Mouse (Mus musculus) right cerebral cortex, postnatal 14 days (tissue): ENCODE measurements around the gene Fcgrt.
"Not testable (repeated sequence)": the region's sequence is repeated elsewhere in the genome, so short reads cannot be mapped to it uniquely, and the experiment has no call there.

ENCODE experiments used
- DNase-seq: peaks from one replicate; pipeline ENCODE4 v3.0.0; 2022

The Fcgrt gene

DNA sequence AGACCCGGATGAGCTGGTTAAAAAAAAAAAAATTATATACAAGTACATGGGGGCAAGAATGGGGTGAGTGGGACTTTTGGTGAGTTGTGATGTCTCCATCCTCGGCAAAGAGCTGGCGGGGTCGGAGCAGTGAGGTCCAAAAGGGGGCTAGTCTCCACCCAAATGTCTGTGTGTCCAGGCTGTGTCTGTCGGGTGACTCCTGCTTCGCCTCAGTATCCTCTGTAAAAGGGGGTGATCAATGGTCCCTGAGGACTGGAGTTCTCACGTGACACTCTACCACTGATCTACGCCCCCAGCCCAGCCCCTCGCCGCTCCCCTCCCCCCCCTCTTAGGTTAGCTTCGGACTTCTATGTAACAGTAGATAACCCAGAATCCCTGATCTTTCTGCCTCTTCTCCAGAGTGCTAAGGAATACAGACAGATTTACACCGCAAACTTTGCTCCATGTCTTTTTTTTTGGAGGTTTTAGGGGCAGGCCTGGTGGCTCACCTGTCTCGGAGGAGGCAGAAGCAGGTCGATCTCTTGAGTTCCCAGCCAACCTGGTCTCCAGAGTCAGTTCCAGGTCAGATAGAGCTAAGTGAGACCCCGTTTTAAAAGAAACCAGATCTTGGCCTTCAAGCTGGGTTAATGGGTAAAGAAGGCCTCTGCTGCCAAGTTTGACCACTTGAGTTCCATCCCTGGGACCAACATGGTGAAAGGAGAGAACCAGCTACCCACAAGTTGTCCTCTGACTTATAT lies 26.3 kb upstream of the Fcgrt start:
- DNase-seq = no peak

- no peak for DNase-seq
These were observed 25.7 kb upstream of the Fcgrt start for GRCm38 (mm10) chr7:45129318-45129717.

DNA sequence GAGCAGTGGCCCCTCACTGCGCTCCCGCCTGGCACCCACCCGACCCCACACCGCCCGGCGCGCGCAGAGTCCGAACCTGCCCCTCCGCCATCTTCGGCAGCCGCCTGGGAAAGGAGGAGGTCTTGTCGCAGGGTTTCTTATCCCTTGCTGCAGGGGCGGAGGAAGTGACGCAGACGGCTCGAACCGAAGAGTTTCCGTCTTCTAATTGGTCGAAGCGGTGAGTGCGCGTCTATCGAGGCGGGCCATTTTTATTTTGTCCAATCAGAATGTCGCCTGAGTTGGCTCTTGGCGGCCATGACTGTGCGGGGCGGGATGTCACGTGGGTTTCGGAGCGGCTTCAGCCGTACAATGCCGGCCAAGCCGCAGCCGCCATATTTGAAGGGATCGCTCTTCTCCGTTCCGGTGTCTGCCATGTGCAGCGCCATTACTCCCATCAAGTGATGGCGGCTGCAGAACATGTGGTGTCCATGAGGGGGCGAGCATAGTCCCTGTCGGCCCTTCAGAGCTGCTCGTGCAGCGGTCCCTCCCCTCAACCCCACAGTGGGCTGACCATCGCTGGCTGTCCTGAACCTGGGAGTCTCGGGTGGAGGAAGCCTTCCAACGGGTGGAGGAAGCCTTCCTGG lies 25.1 kb upstream of the Fcgrt start, which contains the start of gene Rpl13a:
TSS of gene Rpl13a (minus strand) at position 138 of the 623 bp plus-strand sequence.
- peak; percentile 97 for DNase-seq

DNA sequence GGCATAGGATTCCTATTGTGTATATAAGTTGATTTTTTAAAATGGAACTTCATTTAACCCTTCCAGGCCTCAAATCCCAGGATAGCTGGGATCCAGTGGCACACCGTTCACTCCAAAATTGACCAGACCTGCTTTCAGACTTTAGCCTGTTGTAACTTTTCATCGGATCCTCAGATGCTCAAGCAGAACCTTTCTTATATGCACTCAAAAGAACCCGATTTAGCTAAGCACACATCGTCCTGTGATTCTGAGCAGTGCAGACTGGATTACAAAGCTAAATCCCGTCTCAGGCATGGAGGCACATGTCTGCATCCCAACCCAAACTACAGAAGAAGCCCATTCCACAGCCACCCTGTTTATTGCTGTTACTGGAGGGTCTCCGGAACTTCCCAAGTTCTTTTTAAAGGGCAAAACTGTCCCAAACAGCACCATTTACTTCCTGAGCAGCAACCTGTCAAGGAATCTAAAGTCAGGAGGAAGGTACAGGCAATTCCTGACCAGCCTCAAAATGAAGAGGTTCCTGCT lies 24.1 kb upstream of the Fcgrt start:
- DNase-seq = no peak

- DNase-seq = no peak
These were observed 23.4 kb upstream of the Fcgrt start for GRCm38 (mm10) chr7:45126844-45127699.

DNA sequence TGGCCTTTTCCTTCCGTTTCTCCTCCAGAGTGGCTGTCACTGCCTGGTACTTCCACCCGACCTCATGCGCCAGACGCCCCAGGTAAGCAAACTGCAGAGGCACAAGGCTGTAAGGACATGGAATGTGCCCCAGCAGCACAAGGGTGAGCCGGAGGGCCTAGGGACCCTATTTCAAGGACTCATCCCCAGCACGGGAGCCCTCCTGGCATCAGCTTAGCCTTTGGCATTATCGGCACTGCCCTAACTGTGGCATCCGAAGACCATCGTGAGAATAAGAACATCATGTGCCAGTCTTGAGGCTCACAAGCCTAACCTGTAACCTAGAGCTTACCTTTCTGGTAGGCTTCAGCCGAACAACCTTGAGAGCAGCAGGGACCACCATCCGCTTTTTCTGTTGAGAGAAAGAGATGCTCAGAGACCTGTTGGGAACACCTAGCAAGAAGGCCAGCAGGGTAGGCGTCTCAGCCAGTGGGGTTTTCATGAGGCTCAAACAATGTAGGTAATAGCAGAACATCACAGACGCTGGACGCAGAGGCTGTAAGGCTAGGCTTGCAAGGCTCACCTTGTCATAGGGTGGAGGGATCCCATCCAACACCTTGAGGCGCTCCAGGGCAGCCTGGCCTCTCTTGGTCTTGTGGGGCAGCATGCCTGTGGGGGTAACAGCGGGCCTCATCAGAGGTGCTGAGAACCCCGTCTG lies 22.6 kb upstream of the Fcgrt start:
- DNase-seq = no peak

DNA sequence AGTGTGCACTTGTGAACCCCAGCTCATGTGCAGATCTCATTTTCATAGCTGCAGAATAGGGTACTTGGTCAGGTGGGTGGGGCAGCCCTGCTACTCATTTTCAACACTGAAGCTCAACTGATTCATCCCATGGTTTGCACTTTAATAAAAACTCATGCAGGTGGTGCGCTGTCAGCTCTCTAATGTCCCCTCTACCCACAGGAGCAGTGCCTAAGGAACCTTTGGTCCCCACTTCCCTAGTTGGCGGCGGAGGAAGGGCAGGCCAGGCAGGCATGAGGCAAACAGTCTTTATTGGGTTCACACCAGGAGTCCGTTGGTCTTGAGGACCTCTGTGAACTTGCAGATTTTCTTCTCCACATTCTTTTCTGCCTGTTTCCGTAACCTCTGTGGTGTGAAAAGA lies 22.0 kb upstream of the Fcgrt start:
- DNase-seq = not testable (repeated sequence)

- no peak for DNase-seq
These were observed 21.5 kb upstream of the Fcgrt start for GRCm38 (mm10) chr7:45125144-45125600.

- DNase-seq = peak; percentile 99
These were observed 20.8 kb upstream of the Fcgrt start, which contains the start of gene Rps11 for GRCm38 (mm10) chr7:45124224-45125143. Gene Rps11, minus strand, starts transcription at chr7:45124439.

DNA sequence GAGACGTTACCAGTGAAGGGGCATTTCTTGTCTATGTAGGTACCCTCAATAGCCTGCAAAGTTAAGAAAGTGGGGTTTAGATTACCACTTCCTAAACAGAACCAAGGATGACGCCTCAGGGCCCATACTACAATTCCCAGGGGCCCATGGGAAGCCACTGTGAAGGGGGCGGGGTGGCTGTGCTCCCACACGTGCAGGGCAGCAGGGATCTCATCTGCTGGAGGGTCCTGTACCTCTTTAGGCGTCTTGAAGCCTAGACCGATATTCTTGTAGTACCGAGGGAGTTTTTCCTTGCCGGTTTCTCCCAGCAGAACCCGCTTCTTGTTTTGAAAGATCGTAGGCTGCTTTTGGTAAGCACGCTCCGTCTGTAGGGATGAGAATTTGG lies 19.5 kb upstream of the Fcgrt start:
- DNase-seq = no peak

GRCm38 (mm10) chr7:45122561-45123185 lies 19.0 kb upstream of the Fcgrt start:
- no peak for DNase-seq

- no peak for DNase-seq
These were observed 18.3 kb upstream of the Fcgrt start for GRCm38 (mm10) chr7:45121966-45122365.

- DNase-seq = no peak
These were observed 17.8 kb upstream of the Fcgrt start for GRCm38 (mm10) chr7:45121404-45121803.

- DNase-seq = no peak
These were observed 16.4 kb upstream of the Fcgrt start for GRCm38 (mm10) chr7:45119780-45120709.

DNA sequence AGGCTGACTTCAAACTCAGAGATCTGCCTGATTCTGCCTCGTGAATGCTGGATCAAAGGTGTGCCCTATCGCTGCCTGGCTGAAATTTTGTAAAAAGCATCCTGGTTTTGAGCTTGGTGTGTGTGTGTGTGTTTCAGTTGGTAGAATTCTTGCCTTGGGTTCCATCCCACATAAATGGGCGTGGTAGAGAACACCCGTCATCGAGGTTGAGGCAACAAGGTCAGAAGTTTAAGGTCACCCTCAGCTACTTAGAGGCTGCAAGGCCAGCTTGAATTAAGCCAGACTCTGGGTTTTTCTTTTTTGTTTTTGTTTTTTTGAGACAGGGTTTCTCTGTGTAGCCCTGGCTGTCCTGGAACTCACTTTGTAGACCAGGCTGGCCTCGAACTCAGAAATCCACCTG lies 14.7 kb upstream of the Fcgrt start:
- DNase-seq = no peak

GRCm38 (mm10) chr7:45117566-45117965 lies 13.9 kb upstream of the Fcgrt start:
- DNase-seq = no peak

GRCm38 (mm10) chr7:45113476-45113875 lies 9.8 kb upstream of the Fcgrt start:
- DNase-seq = no peak

DNA sequence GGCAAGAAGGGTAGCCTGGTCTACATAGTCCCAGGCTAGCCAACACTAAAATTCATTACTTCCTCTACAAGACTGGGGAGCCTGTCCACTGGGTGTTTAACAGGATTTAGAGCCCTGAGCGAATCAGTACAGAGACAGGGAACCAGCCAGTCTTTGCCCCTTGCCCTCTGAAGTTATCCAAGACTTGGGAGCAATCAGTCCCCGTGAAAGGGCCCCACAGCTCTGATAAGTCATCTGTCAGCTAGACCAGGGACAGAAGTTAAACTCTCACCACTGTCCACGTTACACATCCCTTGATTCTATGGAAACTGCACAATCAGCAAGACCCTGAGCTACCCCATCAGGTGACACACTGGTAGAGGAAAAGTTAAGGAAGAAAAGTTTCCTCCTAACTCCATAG lies 8.9 kb upstream of the Fcgrt start:
- no peak for DNase-seq

DNA sequence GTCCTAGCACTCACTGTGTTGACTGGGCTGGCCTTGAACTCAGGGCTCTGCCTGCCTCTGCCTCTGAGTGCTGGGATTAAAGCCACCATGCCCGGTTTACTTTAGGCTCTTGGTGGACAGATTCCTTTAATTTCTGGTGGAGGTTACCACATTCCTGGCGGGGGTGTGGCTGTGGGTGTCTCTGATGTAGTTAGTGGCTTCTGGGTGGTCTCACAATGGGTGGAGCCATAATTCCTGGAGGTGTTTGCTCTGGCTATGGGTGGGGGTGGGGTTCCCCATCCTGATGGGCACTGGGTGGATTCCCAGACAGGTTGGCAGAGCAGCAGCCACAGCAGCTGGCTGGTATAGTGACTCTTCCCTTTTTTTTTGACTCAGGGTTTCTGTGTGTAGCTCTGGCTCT lies 8.3 kb upstream of the Fcgrt start:
- DNase-seq = no peak

DNA sequence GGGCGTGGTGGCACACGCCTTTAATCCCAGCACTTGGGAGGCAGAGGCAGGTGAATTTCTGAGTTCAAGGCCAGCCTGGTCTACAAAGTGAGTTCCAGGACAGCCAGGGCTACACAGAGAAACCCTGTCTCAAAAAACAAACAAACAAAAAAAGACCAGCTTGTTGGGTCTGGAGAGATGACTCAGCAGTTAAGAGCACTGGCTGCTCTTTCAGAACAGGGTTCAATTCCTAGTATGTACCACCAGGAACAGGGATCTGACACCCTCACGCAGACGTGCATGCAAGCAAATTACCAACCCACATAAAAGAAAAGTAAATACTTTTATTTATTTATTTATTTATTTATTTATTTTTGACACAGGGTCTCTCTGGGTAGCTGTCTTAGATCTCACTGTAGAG lies 6.4 kb upstream of the Fcgrt start:
- DNase-seq = not testable (repeated sequence)
